Mouse (Mus musculus): ENCODE measurements around the gene Maml3. TPM values are rescaled to one million over a fixed set of nuclear protein-coding genes. Genes with fewer than 3 reads are reported as not detected.

The Maml3 gene
- polyA plus RNA-seq, 1 experiment from 2014 or later: 4.1 TPM

DNA sequence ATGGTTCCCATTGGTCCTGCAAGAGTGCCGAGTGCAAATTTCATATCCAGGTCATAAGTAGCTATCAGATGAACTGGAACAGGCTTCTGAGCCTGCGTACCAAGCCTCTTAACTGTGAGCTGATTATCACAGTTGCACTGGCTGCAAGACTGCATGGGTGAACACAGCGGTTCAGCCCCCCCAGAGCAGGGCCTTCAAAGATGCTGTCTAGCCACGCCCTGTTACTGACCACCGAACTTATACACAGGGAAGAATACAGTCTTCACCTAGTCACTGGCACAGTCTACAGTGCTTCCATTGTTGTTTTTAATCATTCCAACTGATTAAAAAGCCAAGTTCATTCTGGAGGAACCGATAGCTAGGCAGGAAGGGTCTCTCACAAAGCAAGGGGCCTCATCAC lies 287.5 kb downstream of the Maml3 start:
- H3K4me2 ChIP-seq (replicated peaks): no peak overlapping the region
- no peak overlapping the region for H3K4me3 ChIP-seq (replicated peaks)
- no peaks in the 10 kb centered on the region for H3K9me3 ChIP-seq
- no peak overlapping the region for H3K9ac ChIP-seq
- H3K4me1 ChIP-seq (replicated peaks): no peaks in the 10 kb centered on the region
- 89% methylated on average over 6 of the region's 6 CpGs for WGBS
- no peak for ATAC-seq
- H3K27me3 ChIP-seq (replicated peaks): no peaks in the 10 kb centered on the region
- no peaks in the 10 kb centered on the region for H3K36me3 ChIP-seq
- no peak overlapping the region for H3K27ac ChIP-seq

DNA sequence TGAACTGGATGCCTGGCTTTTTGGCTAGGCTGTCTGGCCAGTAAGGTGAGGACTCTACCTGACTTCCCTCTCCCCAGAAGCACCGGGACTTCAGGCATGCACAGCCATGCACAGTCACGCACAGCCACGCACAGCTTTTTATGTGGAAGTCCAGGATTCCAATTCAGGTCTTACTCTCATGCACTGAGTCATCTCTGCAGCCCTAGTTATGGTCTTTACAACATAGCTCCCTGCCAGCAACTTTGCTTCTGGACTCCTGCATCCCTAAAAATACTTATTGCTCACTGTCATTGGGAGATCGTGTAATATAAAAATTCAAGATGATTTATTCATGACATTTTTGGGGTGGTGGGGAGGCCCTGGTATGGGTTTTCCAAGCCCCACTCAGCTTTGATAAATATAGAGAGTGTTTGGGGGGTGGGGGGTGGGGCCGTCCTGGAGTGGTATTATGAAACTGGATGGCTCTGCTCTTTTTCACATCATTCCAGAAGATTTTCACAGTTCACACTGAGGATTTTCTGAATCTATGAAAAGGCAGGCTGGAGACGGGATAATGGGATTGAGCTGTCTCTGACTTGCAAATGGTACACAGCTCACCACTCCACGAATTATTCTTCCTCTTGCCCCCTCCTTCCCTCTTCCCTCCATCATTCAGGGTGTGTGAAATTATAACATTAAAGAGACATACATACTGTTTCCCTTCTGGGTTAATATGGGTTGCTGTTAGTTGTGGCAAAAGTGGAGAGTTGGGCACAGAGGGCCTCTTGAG lies 288.2 kb downstream of the Maml3 start:
- Histone ChIP-seq H3K9ac (no peak overlapping the region), H3K4me3 (replicated peaks) (no peak overlapping the region), H3K4me1 (replicated peaks) (no peaks in the 10 kb centered on the region), H3K27me3 (replicated peaks) (no peaks in the 10 kb centered on the region), H3K27ac (no peak overlapping the region), H3K36me3 (no peaks in the 10 kb centered on the region), H3K9me3 (no peaks in the 10 kb centered on the region), H3K4me2 (replicated peaks) (no peak overlapping the region)
- 74% methylated on average over 7 of the region's 7 CpGs for WGBS
- no peak for ATAC-seq

- no peak overlapping the region for H3K9ac ChIP-seq
- no peak for ATAC-seq
- no peak overlapping the region for H3K27ac ChIP-seq
- H3K27me3 ChIP-seq (replicated peaks): no peaks in the 10 kb centered on the region
- 84% methylated on average over 4 of the region's 4 CpGs for WGBS
- no peaks in the 10 kb centered on the region for H3K9me3 ChIP-seq
- no peak overlapping the region for H3K4me3 ChIP-seq (replicated peaks)
- H3K36me3 ChIP-seq: no peaks in the 10 kb centered on the region
- H3K4me2 ChIP-seq (replicated peaks): no peak overlapping the region
- no peaks in the 10 kb centered on the region for H3K4me1 ChIP-seq (replicated peaks)
These were observed 290.8 kb downstream of the Maml3 start for GRCm38 (mm10) chr3:51814073-51814472.

GRCm38 (mm10) chr3:51813186-51813585 lies 291.7 kb downstream of the Maml3 start:
- no peak overlapping the region for H3K9ac ChIP-seq
- H3K27me3 ChIP-seq (replicated peaks): no peaks in the 10 kb centered on the region
- 98% methylated on average over 5 of the region's 5 CpGs for WGBS
- no peaks in the 10 kb centered on the region for H3K9me3 ChIP-seq
- no peaks in the 10 kb centered on the region for H3K36me3 ChIP-seq
- H3K27ac ChIP-seq: no peak overlapping the region
- no peak overlapping the region for H3K4me3 ChIP-seq (replicated peaks)
- H3K4me1 ChIP-seq (replicated peaks): no peaks in the 10 kb centered on the region
- no peak overlapping the region for H3K4me2 ChIP-seq (replicated peaks)
- no peak for ATAC-seq

DNA sequence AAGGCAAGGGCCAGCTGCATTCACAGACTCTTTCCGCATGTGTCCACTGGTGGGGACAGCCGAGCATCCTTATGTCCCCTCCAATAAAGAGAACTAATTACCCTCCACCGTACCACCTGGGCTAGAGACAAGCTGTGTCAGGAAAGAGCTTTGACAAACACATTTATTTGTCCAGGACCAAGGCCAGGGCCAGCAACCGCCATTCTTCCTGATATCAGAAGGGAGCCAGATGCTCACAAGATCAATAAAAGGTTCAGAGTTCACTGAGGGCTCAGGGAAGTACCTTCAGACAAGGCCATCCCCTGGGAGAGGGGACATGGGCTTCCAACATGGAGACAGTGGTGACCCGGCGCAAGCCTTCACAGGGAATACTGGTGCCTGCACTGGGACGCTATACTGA lies 294.1 kb downstream of the Maml3 start:
- Histone ChIP-seq H3K4me2 (replicated peaks) (no peak overlapping the region), H3K9ac (no peak overlapping the region), H3K9me3 (no peaks in the 10 kb centered on the region), H3K27ac (no peak overlapping the region), H3K4me1 (replicated peaks) (no peaks in the 10 kb centered on the region), H3K4me3 (replicated peaks) (no peak overlapping the region), H3K36me3 (no peaks in the 10 kb centered on the region), H3K27me3 (replicated peaks) (no peaks in the 10 kb centered on the region)
- 71% methylated on average over 7 of the region's 7 CpGs for WGBS
- peak; percentile 59 for ATAC-seq

DNA sequence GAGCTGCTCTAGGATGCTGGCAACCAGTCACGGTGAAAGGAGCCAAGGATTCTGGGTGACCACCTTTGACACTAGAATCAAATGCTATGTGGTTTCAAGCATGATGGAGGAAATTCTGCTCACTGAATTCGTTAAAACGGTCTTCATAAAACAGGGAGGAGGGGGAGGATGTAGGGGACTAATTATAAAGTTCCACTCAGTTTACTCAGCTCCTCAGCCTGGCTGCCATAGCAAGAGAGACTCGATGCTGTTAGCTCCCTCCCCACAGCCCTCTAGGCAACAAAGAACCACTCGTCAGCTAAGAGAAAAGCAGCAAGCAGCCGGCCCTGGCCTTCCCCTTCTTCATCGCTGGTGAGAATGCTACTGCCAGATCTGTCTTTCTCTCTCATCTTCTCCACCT lies 295.1 kb downstream of the Maml3 start:
- Histone ChIP-seq H3K9ac (no peak overlapping the region), H3K4me1 (replicated peaks) (no peaks in the 10 kb centered on the region), H3K27me3 (replicated peaks) (no peaks in the 10 kb centered on the region), H3K27ac (no peak overlapping the region), H3K9me3 (no peaks in the 10 kb centered on the region), H3K36me3 (no peaks in the 10 kb centered on the region), H3K4me2 (replicated peaks) (no peak overlapping the region), H3K4me3 (replicated peaks) (no peak overlapping the region)
- ATAC-seq: no peak
- WGBS: 63% methylated on average over 7 of the region's 7 CpGs

GRCm38 (mm10) chr3:51807981-51808870 lies 296.6 kb downstream of the Maml3 start:
- Histone ChIP-seq H3K4me3 (replicated peaks) (no peak overlapping the region), H3K27me3 (replicated peaks) (no peaks in the 10 kb centered on the region), H3K9me3 (no peaks in the 10 kb centered on the region), H3K36me3 (no peaks in the 10 kb centered on the region), H3K27ac (no peak overlapping the region), H3K9ac (no peak overlapping the region), H3K4me1 (replicated peaks) (no peaks in the 10 kb centered on the region), H3K4me2 (replicated peaks) (no peak overlapping the region)
- ATAC-seq: no peak
- WGBS: 89% methylated on average over 16 of the region's 16 CpGs

DNA sequence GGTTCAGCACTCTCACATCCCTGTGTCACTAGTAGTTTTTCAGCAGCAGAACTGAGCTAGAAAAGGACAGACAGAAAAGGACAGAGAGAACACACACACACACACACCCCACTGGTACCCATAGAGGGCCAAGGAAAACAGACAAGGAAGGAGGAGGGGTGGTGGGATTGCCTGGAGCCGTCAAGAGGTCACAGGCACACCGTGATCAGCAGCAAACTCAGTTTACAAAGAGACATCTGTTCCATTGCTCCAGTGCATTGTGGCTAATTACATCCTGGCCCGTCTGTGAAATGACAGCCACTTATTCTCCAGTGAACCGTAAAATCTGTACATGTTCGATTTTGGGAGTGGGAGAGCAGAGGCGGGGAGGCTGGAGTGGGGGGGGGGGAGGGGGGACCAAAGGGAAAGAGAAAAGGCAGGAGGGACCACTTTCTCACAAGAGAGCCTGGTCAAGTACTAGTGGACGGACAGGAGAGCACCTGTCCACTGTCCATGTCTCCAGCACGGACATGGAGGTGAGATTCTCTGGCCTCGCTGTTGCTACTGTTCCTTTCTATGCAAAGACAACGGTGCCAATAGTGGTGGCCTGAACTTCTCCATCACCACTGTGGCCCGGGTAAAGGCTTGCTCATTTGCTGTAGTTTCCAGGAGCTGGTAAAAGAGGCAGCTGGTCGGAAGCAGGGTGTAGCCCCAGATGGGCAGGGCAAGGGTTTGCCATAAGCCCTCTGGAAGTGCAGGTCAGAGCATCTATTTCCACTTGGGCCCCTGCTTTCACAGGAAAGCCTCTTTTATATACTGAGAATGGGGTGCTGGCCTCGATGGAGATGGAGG lies 299.2 kb downstream of the Maml3 start:
- Histone ChIP-seq H3K27me3 (replicated peaks) (no peaks in the 10 kb centered on the region), H3K36me3 (no peaks in the 10 kb centered on the region), H3K27ac (no peak overlapping the region), H3K9ac (no peak overlapping the region), H3K4me3 (replicated peaks) (no peak overlapping the region), H3K4me2 (replicated peaks) (no peak overlapping the region), H3K4me1 (replicated peaks) (no peaks in the 10 kb centered on the region), H3K9me3 (no peaks in the 10 kb centered on the region)
- no peak for ATAC-seq
- 52% methylated on average over 13 of the region's 13 CpGs for WGBS

DNA sequence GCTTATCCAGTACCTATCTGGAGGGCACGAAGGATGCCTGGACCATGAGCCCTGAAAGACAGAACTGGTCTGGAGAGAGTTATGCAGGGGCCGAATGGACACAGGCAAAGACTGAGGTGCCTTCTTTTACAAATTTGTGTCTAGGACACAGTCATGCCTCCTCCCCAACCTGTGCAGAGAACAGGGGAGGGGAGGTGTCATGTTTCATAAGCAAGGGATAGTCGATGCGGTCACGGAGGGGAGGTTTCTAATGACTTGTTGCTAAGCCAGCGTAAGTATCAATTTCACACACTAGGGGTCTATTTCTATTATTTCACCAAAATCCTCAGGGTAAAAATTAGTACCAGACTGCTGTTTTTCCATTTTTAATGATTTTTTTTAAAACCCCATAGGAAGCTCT lies 301.0 kb downstream of the Maml3 start:
- Histone ChIP-seq H3K9ac (no peak overlapping the region), H3K4me3 (replicated peaks) (no peak overlapping the region), H3K27me3 (replicated peaks) (no peaks in the 10 kb centered on the region), H3K9me3 (no peaks in the 10 kb centered on the region), H3K36me3 (no peaks in the 10 kb centered on the region), H3K4me1 (replicated peaks) (no peaks in the 10 kb centered on the region), H3K27ac (no peak overlapping the region), H3K4me2 (replicated peaks) (no peak overlapping the region)
- WGBS: 74% methylated on average over 6 of the region's 6 CpGs
- no peak for ATAC-seq

GRCm38 (mm10) chr3:51799650-51800049 lies 305.2 kb downstream of the Maml3 start:
- Histone ChIP-seq H3K9me3 (no peaks in the 10 kb centered on the region), H3K27ac (no peak overlapping the region), H3K4me2 (replicated peaks) (no peak overlapping the region), H3K4me1 (replicated peaks) (0 out of 2 replicates have a peak, but pooled peaks cover 2% of the 10 kb centered on the region), H3K27me3 (replicated peaks) (no peaks in the 10 kb centered on the region), H3K4me3 (replicated peaks) (no peak overlapping the region), H3K9ac (no peak overlapping the region), H3K36me3 (no peaks in the 10 kb centered on the region)
- no peak for ATAC-seq
- WGBS: 78% methylated on average over 9 of the region's 9 CpGs

DNA sequence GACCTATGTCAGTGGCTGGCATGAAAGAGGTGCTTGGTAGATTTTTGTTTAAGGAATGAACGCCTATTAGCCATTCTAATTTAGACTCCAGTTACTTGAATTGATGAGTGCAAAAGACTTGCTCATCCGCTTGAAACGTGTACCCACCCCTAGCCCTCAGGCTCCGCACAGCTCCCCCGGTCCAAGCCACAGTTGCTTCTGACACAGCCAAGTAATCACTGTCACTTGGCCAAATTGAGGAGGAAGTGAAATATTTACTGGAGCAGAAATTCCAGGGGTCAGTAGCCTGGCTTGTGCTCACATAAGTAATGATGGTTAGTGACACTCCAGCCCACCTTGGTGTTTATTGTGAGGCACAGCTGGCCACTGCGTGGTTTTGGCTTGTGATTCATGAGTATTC lies 308.0 kb downstream of the Maml3 start:
- H3K9ac ChIP-seq: no peak overlapping the region
- ATAC-seq: no peak
- 0 out of 2 replicates have a peak overlapping the region, but pooled peaks have one; percentile 34 for H3K4me2 ChIP-seq (replicated peaks)
- no peak overlapping the region for H3K4me3 ChIP-seq (replicated peaks)
- 45% methylated on average over 6 of the region's 6 CpGs for WGBS
- H3K4me1 ChIP-seq (replicated peaks): 0 out of 2 replicates have a peak, but pooled peaks cover 2% of the 10 kb centered on the region
- H3K27me3 ChIP-seq (replicated peaks): no peaks in the 10 kb centered on the region
- H3K27ac ChIP-seq: no peak overlapping the region
- H3K9me3 ChIP-seq: no peaks in the 10 kb centered on the region
- no peaks in the 10 kb centered on the region for H3K36me3 ChIP-seq
